Mouse (Mus musculus) CH12.LX (cell line): ENCODE measurements around the gene Rragc.

Source experiments
- E2F4 ChIP-seq: IDR thresholded peaks from 2 replicates; pipeline ENCODE4 v1.6.1; 2011; ENCODE audit warnings: low read depth, low read length, improper control_type of control experiment; ENCODE audit not compliant: insufficient replicate concordance
- EP300 ChIP-seq: IDR thresholded peaks from 2 replicates; pipeline ENCODE4 v1.6.1; 2011; ENCODE audit warnings: low read length, improper control_type of control experiment
- MAX ChIP-seq: IDR thresholded peaks from 2 replicates; pipeline ENCODE4 v1.6.1; 2011; ENCODE audit warnings: low read length, improper control_type of control experiment
- NRF1 ChIP-seq: IDR thresholded peaks from 2 replicates; pipeline ENCODE4 v1.6.1; 2014; ENCODE audit warnings: low read depth, mild to moderate bottlenecking, inconsistent platforms, low read length, improper control_type of control experiment, moderate library complexity
- PAX5 ChIP-seq: IDR thresholded peaks from 2 replicates; pipeline ENCODE4 v1.6.1; 2012; ENCODE audit warnings: low read length, inconsistent platforms, mixed read lengths
- POLR2A ChIP-seq: IDR thresholded peaks from 2 replicates; pipeline ENCODE4 v1.6.1; 2011; ENCODE audit warnings: low read depth, mild to moderate bottlenecking, improper control_type of control experiment, low read length
- POLR2AphosphoS2 ChIP-seq: IDR thresholded peaks from 2 replicates; pipeline ENCODE4 v1.6.1; 2011; ENCODE audit warnings: low read depth, low read length, improper control_type of control experiment
- TBP ChIP-seq: conservative IDR thresholded peaks from 2 replicates; pipeline ENCODE4 v1.6.1; 2011; ENCODE audit warnings: low read depth, low read length, improper control_type of control experiment
- TCF12 ChIP-seq: IDR thresholded peaks from 2 replicates; pipeline ENCODE4 v1.6.1; 2014; ENCODE audit warnings: low read depth, mild to moderate bottlenecking, inconsistent platforms, low read length, improper control_type of control experiment
- USF2 ChIP-seq: conservative IDR thresholded peaks from 2 replicates; pipeline ENCODE4 v1.6.1; 2011; ENCODE audit warnings: low read depth, low read length, improper control_type of control experiment
- ZC3H11A ChIP-seq: IDR thresholded peaks from 2 replicates; pipeline ENCODE4 v1.6.1; 2012; ENCODE audit warnings: low read depth, mild to moderate bottlenecking, inconsistent platforms, low read length, improper control_type of control experiment
- ZMIZ1 ChIP-seq: IDR thresholded peaks from 2 replicates; pipeline ENCODE4 v1.6.1; 2012; ENCODE audit warnings: low read depth, mild to moderate bottlenecking, inconsistent platforms, low read length, improper control_type of control experiment

DNA sequence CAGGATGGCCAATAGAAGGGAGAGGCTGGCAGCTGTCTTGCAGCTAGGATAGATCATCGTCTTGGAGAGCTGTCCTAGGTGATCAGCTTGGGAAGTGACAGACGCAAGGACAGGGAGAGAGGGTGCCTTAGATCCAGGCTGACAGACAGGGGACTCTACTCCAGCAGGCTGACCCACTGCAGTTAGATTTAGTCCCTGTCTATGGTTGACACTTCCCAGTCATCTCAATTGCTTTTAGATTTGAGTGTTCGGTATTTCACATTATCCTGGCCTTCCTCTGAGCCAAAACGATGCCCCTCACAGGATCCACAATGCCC, 40.2 kb downstream of the Rragc start:
- TF ChIP-seq PAX5 (no peak), USF2 (no peak), E2F4 (no peak), NRF1 (no peak), POLR2A (no peak), TCF12 (no peak), EP300 (no peak), ZC3H11A (no peak), ZMIZ1 (no peak), POLR2AphosphoS2 (no peak), TBP (no peak), MAX (no peak)
